Mouse (Mus musculus) G1E (cell line): ENCODE measurements around the gene Pnpo.

Experiments used
- CTCF ChIP-seq: IDR thresholded peaks from 2 replicates; pipeline ENCODE4 v1.5.1; 2012; ENCODE audit warnings: low read depth, low read length, inconsistent platforms, mixed read lengths
- GATA1 ChIP-seq: IDR thresholded peaks from 2 replicates; pipeline ENCODE4 v1.6.1; 2012; ENCODE audit warnings: borderline replicate concordance, low read length, inconsistent platforms, mixed read lengths
- GATA2 ChIP-seq: IDR thresholded peaks from 2 replicates; pipeline ENCODE4 v1.6.1; 2012; ENCODE audit warnings: low read depth, low read length, inconsistent platforms, borderline replicate concordance
- POLR2AphosphoS5 ChIP-seq: IDR thresholded peaks from 2 replicates; pipeline ENCODE4 v1.6.1; 2012; ENCODE audit warnings: low read depth, low read length, inconsistent platforms; ENCODE audit not compliant: insufficient replicate concordance
- TAL1 ChIP-seq: conservative IDR thresholded peaks from 2 replicates; pipeline ENCODE4 v1.6.1; 2012; ENCODE audit warnings: low read depth, low read length, inconsistent platforms, mixed read lengths

- TF ChIP-seq CTCF: no peak
- TF ChIP-seq GATA1: no peak
- TF ChIP-seq GATA2: no peak
- TF ChIP-seq POLR2AphosphoS5: no peak
- TF ChIP-seq TAL1: no peak
These were observed 49.0 kb upstream of the Pnpo start for GRCm38 (mm10) chr11:96992722-96993311.
